Mouse (Mus musculus) heart, postnatal 10 days (tissue): ENCODE data around the gene Chil4. TPM values are rescaled to one million over a fixed set of nuclear protein-coding genes. Genes with fewer than 3 reads are reported as not detected.

Source experiments
- DNase-seq, 2 experiments: peaks; one replicate each; pipeline ENCODE4 v3.0.0; 2021
- intact Hi-C: fragments of 180-260 bp; cut with DNase I; formaldehyde crosslinking; loops from one replicate; pipeline ENCODE4 v1.15.1; 2025
- total RNA-seq, 2 experiments: library from RNA; stranded (reverse); gene quantifications; 2 replicates each; pipeline ENCODE4 v1.2.3; 2021

Chil4 gene
- total RNA-seq, 2 experiments from 2014 or later: not detected

DNA sequence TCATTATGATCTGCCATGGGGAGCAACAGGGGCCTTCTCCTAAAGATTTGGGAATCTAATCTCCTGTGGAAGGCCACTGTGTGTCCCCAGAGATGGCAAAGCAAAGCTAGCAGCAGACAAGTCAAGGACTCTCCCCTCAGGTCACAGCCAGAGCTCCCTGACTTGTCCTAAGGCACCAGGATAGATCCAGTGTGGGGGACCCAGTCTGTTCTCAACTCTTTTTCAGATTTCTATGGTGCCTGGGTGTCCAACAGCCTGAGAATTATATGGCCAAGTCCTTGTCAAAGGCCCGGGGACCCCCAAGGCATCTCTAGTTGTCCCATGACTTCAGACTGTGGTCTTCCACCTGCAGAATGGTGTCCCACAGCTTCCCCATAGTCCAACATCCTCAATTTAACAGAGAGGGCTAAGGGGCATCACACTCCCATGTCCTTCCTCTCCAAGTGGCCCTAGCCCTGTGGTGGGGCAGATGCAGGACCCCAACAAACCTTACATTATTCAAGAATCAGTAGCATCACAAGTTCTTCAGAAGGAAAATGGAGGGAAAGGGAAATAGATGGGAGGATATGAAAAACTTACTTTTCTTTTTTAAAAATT is 48.1 kb downstream of the Chil4 start:
- intact Hi-C loops: no loop called here
- no peak for DNase-seq

DNA sequence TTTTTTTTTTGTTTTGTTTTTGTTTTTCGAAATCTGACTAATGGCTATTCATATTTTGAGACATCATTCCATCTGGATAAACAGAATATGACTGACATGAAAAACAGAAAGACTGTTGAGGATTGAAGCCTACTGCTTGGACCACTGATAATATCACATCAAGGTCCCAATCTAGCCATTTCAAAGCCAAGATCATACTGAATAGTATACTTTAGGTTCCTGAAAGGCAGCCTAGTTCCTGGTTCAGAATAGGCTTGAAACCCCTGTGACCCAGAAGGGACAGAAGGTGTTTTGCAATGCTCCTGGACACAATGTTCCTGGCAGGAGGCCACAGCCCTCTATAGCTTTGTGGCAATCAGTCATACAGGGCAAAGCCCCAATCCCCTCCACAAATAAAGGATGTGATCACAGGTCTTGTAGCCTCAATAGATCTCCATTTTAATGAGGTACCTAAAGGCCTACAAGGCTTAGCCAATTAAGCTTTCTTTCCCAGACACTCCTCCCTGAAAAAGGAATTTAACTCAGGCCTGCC is 48.7 kb downstream of the Chil4 start:
- intact Hi-C loops: no loop called here
- no peak for DNase-seq

DNA sequence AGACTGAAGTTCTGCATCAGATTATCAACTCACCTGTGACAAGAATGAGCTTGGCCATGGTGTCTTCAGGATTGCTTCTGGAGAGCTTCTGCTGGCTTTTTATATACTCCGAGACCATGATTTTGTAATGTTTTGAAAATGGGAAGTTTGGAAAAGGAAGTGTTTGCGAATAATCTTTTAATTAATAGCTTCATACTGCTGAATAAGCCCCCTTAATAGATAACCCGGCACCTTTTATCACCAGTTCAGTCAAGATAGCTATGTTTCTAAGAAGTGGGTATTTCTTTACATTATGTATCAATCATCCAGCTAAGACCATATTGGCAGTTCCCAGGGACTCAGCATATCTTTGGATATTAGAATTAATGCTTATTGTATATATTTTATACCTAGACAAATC is 51.8 kb downstream of the Chil4 start, which contains the start of gene Chil3:
Gene Chil3 (minus strand): TSS at position 101 of the 400 bp plus-strand sequence.
- DNase-seq: no peak
- intact Hi-C loops: no loop called here

DNA sequence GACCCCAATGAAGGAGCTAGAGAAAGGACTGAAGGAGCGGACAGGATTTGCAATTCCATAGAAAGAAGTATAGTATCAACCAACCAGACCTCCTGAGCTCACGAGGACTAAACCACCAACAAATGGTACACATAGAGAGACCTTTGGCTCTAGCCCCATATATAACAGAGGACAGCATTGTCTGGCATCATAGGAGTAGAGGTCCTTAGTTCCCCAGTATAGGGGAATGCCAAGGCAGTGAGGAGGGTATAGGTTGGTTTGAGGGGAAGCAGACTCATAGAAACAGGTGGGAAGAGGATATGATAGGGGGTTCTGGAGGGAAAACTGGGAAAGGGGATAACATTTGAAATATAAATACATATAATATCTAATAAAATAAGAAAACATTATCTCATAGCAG is 64.9 kb downstream of the Chil4 start:
- no peak for DNase-seq
- intact Hi-C loops: no loop called here

Other genes with a start within 250 kb of the Chil4 start
- gene Ovgp1, start 245.8 kb downstream of the Chil4 start, total RNA-seq: under 1 TPM; 0.15 to 0.24 TPM
- gene Pifo, start 204.9 kb downstream of the Chil4 start, total RNA-seq: not detected
- not detected for gene Chil5, start 186.7 kb downstream of the Chil4 start, total RNA-seq
- not detected for gene Chia1, start 106.3 kb downstream of the Chil4 start, total RNA-seq
- gene Chil3, start 51.9 kb downstream of the Chil4 start, total RNA-seq: not detected
- gene Chil6, start 186.7 kb upstream of the Chil4 start, total RNA-seq: not detected